Mouse (Mus musculus) kidney, embryonic 14.5 days (tissue): Measurements from ENCODE around the gene Arhgap17. TPM values are rescaled to one million over a fixed set of nuclear protein-coding genes. Genes with fewer than 3 reads are reported as not detected.

ENCODE experiments used
- ATAC-seq: fragments of 200-750 bp; cut with Nextera tagmentation; 2 replicates; pipeline ENCODE4 v1.8.0; 2017; ENCODE audit warnings: moderate number of reproducible peaks, mild to moderate bottlenecking, moderate TSS enrichment, moderate library complexity; ENCODE audit not compliant: low FRiP score, low TSS enrichment
- H3K27ac ChIP-seq: fragments of 300-500 bp; sonication (generic); 2 replicates; pipeline ENCODE4 v1.5.1; 2014; ENCODE audit warnings: low read depth, mild to moderate bottlenecking, low read length, moderate library complexity, mixed read lengths
- H3K27me3 ChIP-seq: fragments of 300-500 bp; sonication (generic); 2 replicates; pipeline ENCODE4 v1.6.1; 2014; ENCODE audit warnings: mild to moderate bottlenecking, low read length; ENCODE audit not compliant: control insufficient read depth, insufficient read depth
- H3K36me3 ChIP-seq: fragments of 300-500 bp; sonication (generic); 2 replicates; pipeline ENCODE4 v1.6.1; 2014; ENCODE audit warnings: low read length, mixed read lengths; ENCODE audit not compliant: control insufficient read depth, insufficient read depth
- H3K4me1 ChIP-seq: fragments of 300-500 bp; sonication (generic); 2 replicates; pipeline ENCODE4 v1.6.1; 2014; ENCODE audit warnings: low read length, mixed read lengths; ENCODE audit not compliant: control insufficient read depth, insufficient read depth
- H3K4me2 ChIP-seq: fragments of 300-500 bp; sonication (generic); replicated peaks from 2 replicates; pipeline ENCODE4 v1.6.1; 2014; ENCODE audit warnings: low read depth, mild to moderate bottlenecking, low read length
- H3K4me3 ChIP-seq: fragments of 300-500 bp; sonication (generic); 2 replicates; pipeline ENCODE4 v1.5.1; 2014; ENCODE audit warnings: mild to moderate bottlenecking, low read length
- H3K9ac ChIP-seq: fragments of 300-500 bp; sonication (generic); 2 replicates; pipeline ENCODE4 v1.6.1; 2014; ENCODE audit warnings: low read depth, mild to moderate bottlenecking, low read length, moderate library complexity
- H3K9me3 ChIP-seq: fragments of 300-500 bp; sonication (generic); 2 replicates; pipeline ENCODE4 v1.6.1; 2016; ENCODE audit warnings: low read length; ENCODE audit not compliant: control insufficient read depth
- WGBS: fragments of 180-500 bp; shearing (Covaris S2); extraction: QIAGEN DNeasy Blood & Tissue Kit; methylation state at CpG from one replicate; pipeline ENCODE4 v1.1.7; 2014; 5-methylcytosine and 5-hydroxymethylcytosine counted together
- polyA plus RNA-seq: library from polyadenylated mRNA; unstranded; fragments of >200 nt; fragmentation: Nextera tagmentation; extraction: Ambion mirVana; gene quantifications from 2 replicates; pipeline ENCODE4 v1.2.1, GENCODE M21; 2014

Arhgap17 gene
- polyA plus RNA-seq, 1 experiment from 2014 or later: 31.2 TPM

DNA sequence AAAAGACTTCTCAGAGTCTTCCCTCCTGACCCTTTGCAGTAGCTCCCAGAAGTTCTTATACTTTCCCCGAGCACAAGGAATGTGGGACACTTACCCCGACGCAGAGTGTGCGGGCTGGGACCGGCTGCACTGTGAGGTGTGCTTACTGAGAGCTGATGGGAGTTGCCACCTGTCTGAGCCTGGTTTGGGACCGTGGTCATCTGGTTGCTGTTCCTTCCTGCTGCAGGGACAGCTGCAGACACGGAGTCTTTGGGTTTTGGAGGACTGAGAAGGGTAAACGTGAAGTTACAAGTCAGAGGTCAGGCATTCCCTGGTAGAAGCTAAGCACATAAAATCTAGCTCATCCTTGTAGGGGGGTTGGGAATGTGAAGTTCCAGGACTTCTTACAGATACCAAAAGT lies 77.8 kb downstream of the Arhgap17 start:
- Histone ChIP-seq H3K9ac (no peak overlapping the region), H3K4me2 (no peak overlapping the region), H3K4me1 (no peaks in the 10 kb centered on the region), H3K27me3 (no peaks in the 10 kb centered on the region), H3K9me3 (no peaks in the 10 kb centered on the region), H3K36me3 (peaks cover 67% of the 10 kb centered on the region), H3K27ac (no peak overlapping the region), H3K4me3 (no peak overlapping the region)
- 78% methylated on average over 8 of the region's 8 CpGs for WGBS
- no peak for ATAC-seq

DNA sequence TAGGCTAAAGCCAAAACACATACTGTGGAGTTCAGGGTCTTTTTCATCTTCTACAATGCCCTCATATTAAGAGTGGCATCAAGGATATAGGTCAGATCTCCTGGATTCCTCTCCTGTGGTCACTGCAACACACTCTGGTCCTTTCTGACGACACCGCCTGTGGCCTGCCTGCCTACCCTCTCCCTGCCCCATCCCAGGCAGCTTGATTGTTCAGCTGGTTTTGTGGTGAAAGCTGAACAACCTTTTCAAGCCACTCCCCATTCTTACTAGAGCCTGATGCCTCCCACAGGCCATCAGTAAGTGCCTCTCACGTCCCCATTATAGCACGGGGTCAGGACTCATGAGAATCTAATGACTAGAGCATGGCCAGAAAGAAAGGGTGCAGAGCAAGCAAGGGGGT lies 80.5 kb downstream of the Arhgap17 start:
- Histone ChIP-seq H3K9ac (no peak overlapping the region), H3K9me3 (no peaks in the 10 kb centered on the region), H3K27me3 (no peaks in the 10 kb centered on the region), H3K4me3 (no peak overlapping the region), H3K27ac (no peak overlapping the region), H3K36me3 (peaks cover 68% of the 10 kb centered on the region), H3K4me1 (no peaks in the 10 kb centered on the region), H3K4me2 (no peak overlapping the region)
- ATAC-seq: 0 out of 2 replicates have a peak, but pooled peaks have one; percentile 51
- 60% methylated on average over 4 of the region's 4 CpGs for WGBS

DNA sequence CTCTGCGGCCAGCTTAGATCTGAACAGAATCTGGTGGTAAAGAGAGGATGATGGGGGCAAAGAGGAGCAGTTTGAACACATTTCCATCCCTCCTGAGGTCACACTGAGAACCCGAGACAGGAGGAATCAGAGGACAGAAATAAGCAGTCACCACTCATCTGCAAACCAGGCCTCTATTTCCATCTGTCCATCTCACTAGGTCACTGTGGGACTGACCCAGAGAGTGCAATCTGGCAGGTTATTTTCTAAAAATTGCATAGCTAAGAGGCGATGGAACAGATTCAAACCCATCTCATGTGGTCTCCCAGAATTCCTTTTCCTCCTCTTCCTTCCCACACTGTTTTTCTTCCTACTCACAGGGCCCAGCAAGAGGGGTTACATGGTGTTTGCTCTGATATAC lies 81.8 kb downstream of the Arhgap17 start:
- WGBS: 83% methylated on average over 3 of the region's 3 CpGs
- Histone ChIP-seq H3K36me3 (peaks cover 57% of the 10 kb centered on the region), H3K4me1 (no peaks in the 10 kb centered on the region), H3K4me3 (no peak overlapping the region), H3K9me3 (no peaks in the 10 kb centered on the region), H3K27ac (no peak overlapping the region), H3K9ac (no peak overlapping the region), H3K27me3 (no peaks in the 10 kb centered on the region), H3K4me2 (no peak overlapping the region)
- no peak for ATAC-seq

DNA sequence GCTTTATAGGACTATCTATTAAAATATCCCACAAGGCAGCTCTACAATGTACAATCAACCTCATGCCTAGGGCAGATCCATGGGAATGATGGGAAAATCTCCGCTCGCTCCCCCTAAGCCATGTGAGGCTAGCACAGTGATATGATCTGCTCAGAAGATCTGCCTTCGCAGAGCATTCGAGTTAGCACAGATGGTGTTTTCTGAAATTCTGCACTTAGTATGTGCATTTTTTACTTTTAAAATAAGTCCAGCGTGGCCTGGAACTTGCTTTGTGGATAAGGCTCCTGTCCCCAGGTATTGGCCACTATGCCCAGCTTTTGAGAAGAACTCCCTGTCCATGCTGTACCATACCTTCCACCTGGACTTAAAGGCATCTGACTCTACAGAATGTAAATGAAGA lies 83.8 kb downstream of the Arhgap17 start:
- Histone ChIP-seq H3K27ac (no peak overlapping the region), H3K9ac (no peak overlapping the region), H3K4me3 (no peak overlapping the region), H3K9me3 (no peaks in the 10 kb centered on the region), H3K4me1 (no peaks in the 10 kb centered on the region), H3K4me2 (no peak overlapping the region), H3K36me3 (peaks cover 46% of the 10 kb centered on the region), H3K27me3 (no peaks in the 10 kb centered on the region)
- WGBS: 91% methylated on average over 5 of the region's 5 CpGs
- ATAC-seq: no peak

DNA sequence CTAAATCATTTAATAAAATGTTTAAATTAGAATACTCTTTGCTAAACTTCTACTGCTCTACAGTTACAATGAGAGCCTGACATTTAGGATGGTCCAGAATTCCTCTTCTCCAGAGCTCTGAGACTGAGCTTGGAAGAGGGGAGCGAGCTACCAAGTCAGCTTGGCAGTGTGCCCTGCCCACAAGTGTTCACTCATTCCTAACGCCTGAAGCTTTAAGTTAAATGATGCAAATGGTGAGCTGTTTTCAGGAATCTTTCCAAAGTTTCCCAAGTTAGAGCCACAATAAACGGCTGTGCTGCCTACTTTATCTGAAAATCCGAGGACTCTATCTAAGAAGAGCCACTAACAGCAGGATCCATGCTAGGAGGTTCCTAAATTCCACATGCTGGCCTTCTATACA lies 85.9 kb downstream of the Arhgap17 start:
- 88% methylated on average over 4 of the region's 4 CpGs for WGBS
- Histone ChIP-seq H3K27ac (no peak overlapping the region), H3K27me3 (no peaks in the 10 kb centered on the region), H3K9ac (no peak overlapping the region), H3K4me2 (no peak overlapping the region), H3K4me3 (no peak overlapping the region), H3K4me1 (no peaks in the 10 kb centered on the region), H3K36me3 (peaks cover 44% of the 10 kb centered on the region), H3K9me3 (no peaks in the 10 kb centered on the region)
- no peak for ATAC-seq

DNA sequence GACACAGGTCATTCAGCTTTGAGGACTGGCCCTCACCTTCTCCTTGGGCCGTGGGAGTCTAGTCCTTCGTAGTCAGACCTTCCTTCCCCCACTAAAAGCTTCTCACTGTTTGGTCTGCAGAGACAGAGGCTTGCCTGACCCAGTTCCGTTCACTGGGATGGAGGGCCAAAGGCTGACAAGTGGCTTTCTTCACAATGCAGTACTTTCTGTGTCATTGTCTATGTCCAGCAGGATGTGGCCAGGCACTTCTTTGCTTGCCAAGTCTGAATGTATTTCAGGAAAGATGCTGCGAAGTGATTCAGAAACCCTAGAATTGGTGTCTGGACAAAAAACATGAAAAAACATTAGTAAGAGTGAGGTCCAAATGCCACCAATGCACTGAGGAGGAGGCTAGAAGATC lies 89.9 kb downstream of the Arhgap17 start:
- peaks cover 31% of the 10 kb centered on the region; the same call in 1 of the 2 replicates for H3K36me3 ChIP-seq
- H3K27me3 ChIP-seq: no peaks in the 10 kb centered on the region
- H3K9ac ChIP-seq: no peak overlapping the region
- no peaks in the 10 kb centered on the region for H3K4me1 ChIP-seq
- 82% methylated on average over 4 of the region's 4 CpGs for WGBS
- no peak overlapping the region for H3K27ac ChIP-seq
- H3K9me3 ChIP-seq: no peaks in the 10 kb centered on the region
- ATAC-seq: no peak
- H3K4me2 ChIP-seq: no peak overlapping the region
- H3K4me3 ChIP-seq: no peak overlapping the region

DNA sequence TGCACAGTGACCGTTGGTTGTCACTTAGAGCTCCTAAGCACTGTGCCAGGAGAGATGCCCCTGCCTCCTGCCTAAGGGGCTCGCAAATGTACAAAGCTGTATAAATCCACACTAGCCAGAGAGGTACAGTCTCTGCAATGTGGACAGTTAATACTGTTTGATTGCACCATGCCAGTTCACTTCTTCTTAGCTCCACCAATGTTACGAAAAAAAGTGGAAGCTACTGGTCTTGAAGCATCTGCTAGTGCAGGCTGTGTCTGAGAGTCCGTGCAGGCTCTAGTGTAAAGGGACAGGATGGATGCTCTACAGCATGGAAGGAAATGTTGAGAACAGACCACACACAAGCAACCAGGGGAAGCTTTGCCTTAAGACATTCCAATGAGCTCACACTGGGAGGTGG lies 93.1 kb downstream of the Arhgap17 start:
- Histone ChIP-seq H3K27ac (no peak overlapping the region), H3K4me3 (no peak overlapping the region), H3K36me3 (peaks cover 25% of the 10 kb centered on the region; the same call in 1 of the 2 replicates), H3K4me1 (no peaks in the 10 kb centered on the region), H3K9ac (no peak overlapping the region), H3K27me3 (no peaks in the 10 kb centered on the region), H3K4me2 (no peak overlapping the region), H3K9me3 (no peaks in the 10 kb centered on the region)
- WGBS: 92% methylated on average over 4 of the region's 4 CpGs
- no peak for ATAC-seq

DNA sequence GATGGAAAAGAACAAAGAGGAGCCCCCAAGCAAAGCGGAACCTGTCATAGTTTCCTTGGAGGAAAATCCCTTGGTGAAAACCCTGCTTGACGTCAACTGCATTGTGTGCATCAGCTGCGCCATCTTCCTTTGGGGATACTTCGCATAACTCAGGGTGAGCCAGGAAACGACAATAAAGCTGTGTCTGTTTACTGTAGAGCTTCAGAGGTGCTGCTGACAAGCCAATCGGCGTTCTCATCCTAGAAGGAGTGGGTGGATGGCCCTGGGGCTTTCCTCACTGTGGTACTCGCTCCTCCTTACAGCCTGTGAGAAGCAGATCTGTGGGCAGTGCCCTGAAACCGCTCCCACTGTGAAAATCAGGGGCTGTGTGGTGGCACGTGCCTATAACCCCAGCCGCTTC lies 96.7 kb downstream of the Arhgap17 start:
- WGBS: 69% methylated on average over 11 of the region's 11 CpGs

DNA sequence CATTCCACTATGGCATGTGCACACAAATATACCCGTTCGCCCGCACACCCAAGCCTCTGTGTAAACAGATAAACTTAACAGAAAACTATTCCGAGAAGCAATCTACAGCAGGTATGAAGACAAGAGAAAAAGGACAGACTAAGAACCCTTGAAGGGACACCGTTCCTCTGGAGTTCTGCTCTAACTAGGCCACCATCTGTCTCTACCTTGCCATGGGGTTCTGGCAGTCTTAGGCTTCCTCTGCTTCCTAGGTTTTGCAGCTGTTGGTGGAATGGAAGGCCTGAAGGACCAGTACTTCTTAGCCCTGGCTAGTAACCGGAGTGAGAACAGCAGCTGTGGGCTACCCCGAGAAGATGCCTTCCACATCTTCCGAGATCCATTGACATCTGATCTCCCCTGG lies 111.6 kb downstream of the Arhgap17 start:
- ATAC-seq: no peak
- Histone ChIP-seq H3K4me3 (no peak overlapping the region), H3K4me1 (no peaks in the 10 kb centered on the region), H3K9me3 (no peaks in the 10 kb centered on the region), H3K4me2 (no peak overlapping the region), H3K9ac (no peak overlapping the region), H3K36me3 (no peaks in the 10 kb centered on the region), H3K27me3 (no peaks in the 10 kb centered on the region), H3K27ac (no peak overlapping the region)
- WGBS: 81% methylated on average over 8 of the region's 8 CpGs

More for the DNA sequence above, 96.7 kb downstream of the Arhgap17 start:
- Histone ChIP-seq H3K4me2 (no peak overlapping the region), H3K4me3 (no peak overlapping the region), H3K27me3 (no peaks in the 10 kb centered on the region), H3K9ac (no peak overlapping the region), H3K27ac (no peak overlapping the region), H3K9me3 (no peaks in the 10 kb centered on the region), H3K36me3 (peaks cover 4% of the 10 kb centered on the region; the same call in 1 of the 2 replicates), H3K4me1 (no peaks in the 10 kb centered on the region)
- ATAC-seq: 0 out of 2 replicates have a peak, but pooled peaks have one; percentile 20
